Mouse (Mus musculus): ENCODE results near the gene Foxr1.

Foxr1 gene

GRCm38 (mm10) chr9:44440961-44441360 is at the start of gene Foxr1:
Foxr1 (minus strand) TSS chr9:44441136.
- DNase-seq (ENCODE audit: low read depth): no peak

GRCm38 (mm10) chr9:44490086-44490967 is 49.4 kb upstream of the Foxr1 start:
- no peak for DNase-seq (ENCODE audit: low read depth)

GRCm38 (mm10) chr9:44489651-44490085 is 48.7 kb upstream of the Foxr1 start:
- no peak for DNase-seq (ENCODE audit: low read depth)

- DNase-seq (ENCODE audit: low read depth): no peak
Measured at GRCm38 (mm10) chr9:44488855-44489381, 48.0 kb upstream of the Foxr1 start.

- DNase-seq (ENCODE audit: low read depth): no peak
Measured at GRCm38 (mm10) chr9:44488416-44488815, 47.5 kb upstream of the Foxr1 start.

GRCm38 (mm10) chr9:44487441-44487840 is 46.5 kb upstream of the Foxr1 start:
- DNase-seq (ENCODE audit: low read depth): peak; percentile 95

GRCm38 (mm10) chr9:44486741-44487421 is 45.9 kb upstream of the Foxr1 start:
- DNase-seq (ENCODE audit: low read depth): no peak

GRCm38 (mm10) chr9:44486335-44486734 is 45.4 kb upstream of the Foxr1 start:
- DNase-seq (ENCODE audit: low read depth): no peak

GRCm38 (mm10) chr9:44485516-44486161 is 44.7 kb upstream of the Foxr1 start:
- no peak for DNase-seq (ENCODE audit: low read depth)

GRCm38 (mm10) chr9:44485105-44485515 is 44.2 kb upstream of the Foxr1 start:
- no peak for DNase-seq (ENCODE audit: low read depth)

- DNase-seq (ENCODE audit: low read depth): no peak
Measured at GRCm38 (mm10) chr9:44484311-44485104, 43.6 kb upstream of the Foxr1 start.

- no peak for DNase-seq (ENCODE audit: low read depth)
Measured at GRCm38 (mm10) chr9:44483510-44484044, 42.6 kb upstream of the Foxr1 start.

GRCm38 (mm10) chr9:44483041-44483509 is 42.1 kb upstream of the Foxr1 start:
- DNase-seq (ENCODE audit: low read depth): no peak

- DNase-seq (ENCODE audit: low read depth): no peak
Measured at GRCm38 (mm10) chr9:44482552-44482951, 41.6 kb upstream of the Foxr1 start, which contains the start of gene Bcl9l. Bcl9l (plus strand) TSS chr9:44482825.

GRCm38 (mm10) chr9:44482112-44482511 is 41.2 kb upstream of the Foxr1 start:
- no peak for DNase-seq (ENCODE audit: low read depth)

- no peak for DNase-seq (ENCODE audit: low read depth)
Measured at GRCm38 (mm10) chr9:44479628-44480428, 38.9 kb upstream of the Foxr1 start.

- DNase-seq (ENCODE audit: low read depth): no peak
Measured at GRCm38 (mm10) chr9:44478959-44479605, 38.1 kb upstream of the Foxr1 start.

GRCm38 (mm10) chr9:44478229-44478921 is 37.4 kb upstream of the Foxr1 start:
- DNase-seq (ENCODE audit: low read depth): no peak

Data from fibroblast of lung, adult 2 months (primary cell).